Mouse (Mus musculus): ENCODE measurements around the gene Hoxc11.

The Hoxc11 gene

GRCm38 (mm10) chr15:102963671-102964640 lies 9.7 kb downstream of the Hoxc11 start:
- DNase-seq (ENCODE audit: extremely low read depth, insufficient read length, low spot score) = peak; percentile 82

- DNase-seq (ENCODE audit: extremely low read depth, insufficient read length, low spot score) = no peak
These were observed 11.0 kb downstream of the Hoxc11 start for GRCm38 (mm10) chr15:102965003-102965891.

GRCm38 (mm10) chr15:102965892-102966775 lies 11.9 kb downstream of the Hoxc11 start:
- DNase-seq (ENCODE audit: extremely low read depth, insufficient read length, low spot score) = no peak

GRCm38 (mm10) chr15:102966776-102967311 lies 12.6 kb downstream of the Hoxc11 start, which contains the start of gene Hoxc10:
Gene Hoxc10 (plus strand): TSS chr15:102966796.
- DNase-seq (ENCODE audit: extremely low read depth, insufficient read length, low spot score) = no peak

- no peak for DNase-seq (ENCODE audit: extremely low read depth, insufficient read length, low spot score)
These were observed 13.0 kb downstream of the Hoxc11 start, which contains the start of gene Hoxc5 for GRCm38 (mm10) chr15:102967312-102967510. Gene Hoxc5 (plus strand): TSS chr15:102967443.

- DNase-seq (ENCODE audit: extremely low read depth, insufficient read length, low spot score) = no peak
These were observed 13.5 kb downstream of the Hoxc11 start for GRCm38 (mm10) chr15:102967511-102968397.

GRCm38 (mm10) chr15:102969296-102969695 lies 15.1 kb downstream of the Hoxc11 start:
- DNase-seq (ENCODE audit: extremely low read depth, insufficient read length, low spot score) = no peak

GRCm38 (mm10) chr15:102970740-102971139 lies 16.5 kb downstream of the Hoxc11 start:
- DNase-seq (ENCODE audit: extremely low read depth, insufficient read length, low spot score) = no peak

- no peak for DNase-seq (ENCODE audit: extremely low read depth, insufficient read length, low spot score)
These were observed 18.0 kb downstream of the Hoxc11 start for GRCm38 (mm10) chr15:102972254-102972653.

GRCm38 (mm10) chr15:102972753-102973152 lies 18.5 kb downstream of the Hoxc11 start:
- DNase-seq (ENCODE audit: extremely low read depth, insufficient read length, low spot score) = no peak

- DNase-seq (ENCODE audit: extremely low read depth, insufficient read length, low spot score) = no peak
These were observed 20.8 kb downstream of the Hoxc11 start for GRCm38 (mm10) chr15:102975034-102975433.

- peak; percentile 58 for DNase-seq (ENCODE audit: extremely low read depth, insufficient read length, low spot score)
These were observed 21.5 kb downstream of the Hoxc11 start for GRCm38 (mm10) chr15:102975688-102976111.

- no peak for DNase-seq (ENCODE audit: extremely low read depth, insufficient read length, low spot score)
These were observed 21.9 kb downstream of the Hoxc11 start, which contains the start of gene Hoxc9 for GRCm38 (mm10) chr15:102976171-102976570. Gene Hoxc9 (plus strand): TSS chr15:102976439.

GRCm38 (mm10) chr15:102976631-102977422 lies 22.6 kb downstream of the Hoxc11 start:
- peak; percentile 64 for DNase-seq (ENCODE audit: extremely low read depth, insufficient read length, low spot score)

- DNase-seq (ENCODE audit: extremely low read depth, insufficient read length, low spot score) = no peak
These were observed 23.3 kb downstream of the Hoxc11 start for GRCm38 (mm10) chr15:102977423-102977974.

- no peak for DNase-seq (ENCODE audit: extremely low read depth, insufficient read length, low spot score)
These were observed 24.6 kb downstream of the Hoxc11 start for GRCm38 (mm10) chr15:102978615-102979515.

GRCm38 (mm10) chr15:102979936-102980335 lies 25.7 kb downstream of the Hoxc11 start:
- no peak for DNase-seq (ENCODE audit: extremely low read depth, insufficient read length, low spot score)

Data from 3134 (cell line).